Mouse (Mus musculus) embryonic facial prominence, embryonic 10.5 days (tissue): ENCODE data around the gene Ube3a. TPM values are rescaled to one million over a fixed set of nuclear protein-coding genes. Genes with fewer than 3 reads are reported as not detected.

Experiments used
- DNase-seq: peaks from one replicate; pipeline ENCODE4 v3.0.0-alpha.2; 2017; ENCODE audit warnings: low spot score
- H3K27ac ChIP-seq: fragments of 300-500 bp; sonication (generic); replicated peaks from 2 replicates; pipeline ENCODE4 v1.5.1; 2016; ENCODE audit warnings: mild to moderate bottlenecking
- H3K27me3 ChIP-seq: fragments of 300-500 bp; sonication (generic); replicated peaks from 2 replicates; pipeline ENCODE4 v1.6.1; 2016; ENCODE audit warnings: low read depth, mild to moderate bottlenecking; ENCODE audit not compliant: poor library complexity, severe bottlenecking
- H3K36me3 ChIP-seq: fragments of 300-500 bp; sonication (generic); replicated peaks from 2 replicates; pipeline ENCODE4 v1.6.1; 2016; ENCODE audit warnings: mild to moderate bottlenecking, moderate library complexity
- H3K4me1 ChIP-seq: fragments of 300-500 bp; sonication (generic); 2 replicates; pipeline ENCODE4 v1.6.1; 2016
- H3K4me3 ChIP-seq: fragments of 300-500 bp; sonication (generic); 2 replicates; pipeline ENCODE4 v1.5.1; 2016; ENCODE audit warnings: mild to moderate bottlenecking, moderate library complexity
- H3K9me3 ChIP-seq: fragments of 300-500 bp; sonication (generic); 2 replicates; pipeline ENCODE4 v1.6.1; 2016; ENCODE audit warnings: mild to moderate bottlenecking
- WGBS: fragments of 180-500 bp; shearing (Covaris S2); methylation state at CpG from one replicate; pipeline ENCODE4 v1.1.7; 2016; 5-methylcytosine and 5-hydroxymethylcytosine counted together
- polyA plus RNA-seq: library from polyadenylated mRNA; unstranded; fragments of >200 nt; fragmentation: Nextera tagmentation; extraction: Ambion mirVana; gene quantifications from 2 replicates; pipeline ENCODE4 v1.2.1, GENCODE M21; 2016

The Ube3a gene
- 103 and 111 TPM in 2 replicates for polyA plus RNA-seq

GRCm38 (mm10) chr7:59228045-59228865, at the start of gene Ube3a:
TSS of gene Ube3a (plus strand) at chr7:59228750.
- peak within 1 kb of the TSS; percentile 93 for H3K4me3 ChIP-seq
- H3K27ac ChIP-seq = peak within 1 kb of the TSS; percentile 98
- no peaks in the 10 kb centered on the region for H3K36me3 ChIP-seq
- no peaks in the 10 kb centered on the region; the same call in 1 of the 2 replicates for H3K4me1 ChIP-seq
- peak; percentile 99 for DNase-seq
- H3K9me3 ChIP-seq = no peaks in the 10 kb centered on the region
- no peaks in the 10 kb centered on the region for H3K27me3 ChIP-seq
- WGBS = 1% methylated on average over 50 of the region's 50 CpGs

GRCm38 (mm10) chr7:59192831-59193230, 35.7 kb upstream of the Ube3a start:
- H3K27me3 ChIP-seq = no peaks in the 10 kb centered on the region
- H3K4me1 ChIP-seq = no peaks in the 10 kb centered on the region
- no peak for DNase-seq
- H3K4me3 ChIP-seq = no peak overlapping the region
- H3K9me3 ChIP-seq = no peaks in the 10 kb centered on the region
- no peaks in the 10 kb centered on the region for H3K36me3 ChIP-seq
- no peak overlapping the region for H3K27ac ChIP-seq

GRCm38 (mm10) chr7:59214911-59215310, 13.6 kb upstream of the Ube3a start:
- no peak overlapping the region for H3K4me3 ChIP-seq
- no peaks in the 10 kb centered on the region for H3K36me3 ChIP-seq
- H3K4me1 ChIP-seq = no peaks in the 10 kb centered on the region
- no peak overlapping the region for H3K27ac ChIP-seq
- H3K27me3 ChIP-seq = no peaks in the 10 kb centered on the region
- DNase-seq = no peak
- WGBS = 70% methylated on average over 1 of the region's 1 CpGs
- peaks cover 12% of the 10 kb centered on the region for H3K9me3 ChIP-seq

GRCm38 (mm10) chr7:59221244-59221643, 7.3 kb upstream of the Ube3a start:
- WGBS = 89% methylated on average over 1 of the region's 1 CpGs
- Histone ChIP-seq H3K27me3 (no peaks in the 10 kb centered on the region), H3K9me3 (no peaks in the 10 kb centered on the region), H3K27ac (no peak overlapping the region), H3K4me3 (no peak overlapping the region), H3K36me3 (no peaks in the 10 kb centered on the region), H3K4me1 (no peaks in the 10 kb centered on the region)
- no peak for DNase-seq

- no peak for DNase-seq
- WGBS = under 1% methylated on average over 39 of the region's 39 CpGs
- Histone ChIP-seq H3K4me3 (peak overlapping the region; percentile 93), H3K27ac (peak overlapping the region; percentile 98), H3K4me1 (no peaks in the 10 kb centered on the region; the same call in 1 of the 2 replicates), H3K27me3 (no peaks in the 10 kb centered on the region), H3K36me3 (no peaks in the 10 kb centered on the region), H3K9me3 (no peaks in the 10 kb centered on the region)
These were observed 274 bp downstream of the Ube3a start for GRCm38 (mm10) chr7:59228866-59229182.

GRCm38 (mm10) chr7:59229183-59229911, 797 bp downstream of the Ube3a start:
- H3K9me3 ChIP-seq = no peaks in the 10 kb centered on the region
- H3K4me1 ChIP-seq = no peaks in the 10 kb centered on the region; the same call in 1 of the 2 replicates
- H3K27me3 ChIP-seq = no peaks in the 10 kb centered on the region
- peak overlapping the region; percentile 98 for H3K27ac ChIP-seq
- under 1% methylated on average over 52 of the region's 52 CpGs for WGBS
- peak overlapping the region; percentile 93 for H3K4me3 ChIP-seq
- peak; percentile 75 for DNase-seq
- no peaks in the 10 kb centered on the region for H3K36me3 ChIP-seq

GRCm38 (mm10) chr7:59230304-59230703, 1.8 kb downstream of the Ube3a start:
- no peaks in the 10 kb centered on the region for H3K36me3 ChIP-seq
- no peak for DNase-seq
- H3K9me3 ChIP-seq = no peaks in the 10 kb centered on the region
- H3K27me3 ChIP-seq = no peaks in the 10 kb centered on the region
- H3K4me1 ChIP-seq = no peaks in the 10 kb centered on the region; the same call in 1 of the 2 replicates
- H3K27ac ChIP-seq = no peak overlapping the region
- 66% methylated on average over 4 of the region's 4 CpGs for WGBS
- H3K4me3 ChIP-seq = peak overlapping the region; percentile 93

GRCm38 (mm10) chr7:59230768-59231167, 2.2 kb downstream of the Ube3a start:
- Histone ChIP-seq H3K9me3 (no peaks in the 10 kb centered on the region), H3K27me3 (no peaks in the 10 kb centered on the region), H3K36me3 (no peaks in the 10 kb centered on the region), H3K27ac (no peak overlapping the region), H3K4me1 (no peaks in the 10 kb centered on the region; the same call in 1 of the 2 replicates), H3K4me3 (peak overlapping the region; percentile 93)
- no peak for DNase-seq
- WGBS = 74% methylated on average over 5 of the region's 5 CpGs

GRCm38 (mm10) chr7:59231960-59232359, 3.4 kb downstream of the Ube3a start:
- 82% methylated on average over 1 of the region's 1 CpGs for WGBS
- Histone ChIP-seq H3K9me3 (no peaks in the 10 kb centered on the region), H3K27me3 (no peaks in the 10 kb centered on the region), H3K27ac (no peak overlapping the region), H3K4me3 (no peak overlapping the region), H3K36me3 (no peaks in the 10 kb centered on the region), H3K4me1 (no peaks in the 10 kb centered on the region; the same call in 1 of the 2 replicates)
- DNase-seq = no peak

- H3K9me3 ChIP-seq = no peaks in the 10 kb centered on the region
- no peaks in the 10 kb centered on the region; the same call in 1 of the 2 replicates for H3K4me1 ChIP-seq
- H3K4me3 ChIP-seq = no peak overlapping the region
- no peak for DNase-seq
- H3K27me3 ChIP-seq = no peaks in the 10 kb centered on the region
- no peaks in the 10 kb centered on the region for H3K36me3 ChIP-seq
- H3K27ac ChIP-seq = no peak overlapping the region
- 96% methylated on average over 8 of the region's 8 CpGs for WGBS
These were observed 6.3 kb downstream of the Ube3a start for GRCm38 (mm10) chr7:59234773-59235401.

- no peak overlapping the region for H3K27ac ChIP-seq
- DNase-seq = no peak
- H3K4me1 ChIP-seq = no peaks in the 10 kb centered on the region
- no peaks in the 10 kb centered on the region for H3K27me3 ChIP-seq
- H3K36me3 ChIP-seq = peaks cover 12% of the 10 kb centered on the region
- H3K9me3 ChIP-seq = no peaks in the 10 kb centered on the region
- 86% methylated on average over 3 of the region's 3 CpGs for WGBS
- no peak overlapping the region for H3K4me3 ChIP-seq
These were observed 14.7 kb downstream of the Ube3a start for GRCm38 (mm10) chr7:59243257-59243656.

GRCm38 (mm10) chr7:59245541-59245940, 17.0 kb downstream of the Ube3a start:
- Histone ChIP-seq H3K27ac (no peak overlapping the region), H3K9me3 (no peaks in the 10 kb centered on the region), H3K27me3 (no peaks in the 10 kb centered on the region), H3K4me1 (no peaks in the 10 kb centered on the region), H3K36me3 (peaks cover 26% of the 10 kb centered on the region), H3K4me3 (no peak overlapping the region)
- WGBS = 91% methylated on average over 2 of the region's 2 CpGs
- no peak for DNase-seq
